Mouse (Mus musculus) heart, embryonic 12.5 days (tissue): ENCODE results near the gene Tex28. TPM values are rescaled to one million over a fixed set of nuclear protein-coding genes. Genes with fewer than 3 reads are reported as not detected.
"Not testable (repeated sequence)": the region's sequence is repeated elsewhere in the genome, so short reads cannot be mapped to it uniquely, and the experiment has no call there.

Source experiments
- ATAC-seq: fragments of 200-750 bp; cut with Nextera tagmentation; 2 replicates; pipeline ENCODE4 v1.8.0; 2017; ENCODE audit warnings: moderate TSS enrichment, moderate library complexity; ENCODE audit not compliant: insufficient number of reproducible peaks, low FRiP score
- H3K27ac ChIP-seq: fragments of 300-500 bp; sonication (generic); 2 replicates; pipeline ENCODE4 v1.5.1; 2016; ENCODE audit warnings: mild to moderate bottlenecking, moderate library complexity; ENCODE audit not compliant: poor library complexity, severe bottlenecking
- H3K27me3 ChIP-seq: fragments of 300-500 bp; sonication (generic); replicated peaks from 2 replicates; pipeline ENCODE4 v1.6.1; 2016; ENCODE audit warnings: mild to moderate bottlenecking, moderate library complexity
- H3K36me3 ChIP-seq: fragments of 300-500 bp; sonication (generic); 2 replicates; pipeline ENCODE4 v1.6.1; 2016; ENCODE audit warnings: mild to moderate bottlenecking, moderate library complexity
- H3K4me1 ChIP-seq: fragments of 300-500 bp; sonication (generic); replicated peaks from 2 replicates; pipeline ENCODE4 v1.6.1; 2016; ENCODE audit warnings: mild to moderate bottlenecking
- H3K4me2 ChIP-seq: fragments of 300-500 bp; sonication (generic); 2 replicates; pipeline ENCODE4 v1.6.1; 2016; ENCODE audit warnings: mild to moderate bottlenecking, moderate library complexity
- H3K4me3 ChIP-seq: fragments of 300-500 bp; sonication (generic); 2 replicates; pipeline ENCODE4 v1.5.1; 2016; ENCODE audit warnings: mild to moderate bottlenecking
- H3K9ac ChIP-seq: fragments of 300-500 bp; sonication (generic); 2 replicates; pipeline ENCODE4 v1.6.1; 2016; ENCODE audit warnings: mild to moderate bottlenecking, moderate library complexity
- H3K9me3 ChIP-seq: fragments of 300-500 bp; sonication (generic); replicated peaks from 2 replicates; pipeline ENCODE4 v1.6.1; 2016; ENCODE audit warnings: mild to moderate bottlenecking, moderate library complexity
- WGBS: fragments of 180-500 bp; shearing (Covaris S2); methylation state at CpG from one replicate; pipeline ENCODE4 v1.1.7; 2016; 5-methylcytosine and 5-hydroxymethylcytosine counted together
- polyA plus RNA-seq: library from polyadenylated mRNA; unstranded; fragments of >200 nt; fragmentation: Nextera tagmentation; extraction: Ambion mirVana; gene quantifications from 2 replicates; pipeline ENCODE4 v1.2.1, GENCODE M21; 2016

Gene Tex28
- polyA plus RNA-seq, result not detected in 2 replicates

GRCm38 (mm10) chrX:74167738-74168137 is at the start of gene Tex28:
Gene Tex28 (minus strand): TSS chrX:74167838.
- H3K27ac ChIP-seq, result no peak within 1 kb of the TSS
- ATAC-seq, result no peak
- no peaks in the 10 kb centered on the region for H3K4me1 ChIP-seq
- no peaks in the 10 kb centered on the region for H3K9me3 ChIP-seq
- H3K36me3 ChIP-seq, result no peaks in the 10 kb centered on the region
- no peaks in the 10 kb centered on the region for H3K27me3 ChIP-seq
- WGBS, result 85% methylated on average over 1 of the region's 1 CpGs
- no peak within 1 kb of the TSS for H3K4me3 ChIP-seq
- H3K9ac ChIP-seq, result no peak within 1 kb of the TSS
- H3K4me2 ChIP-seq, result no peak within 1 kb of the TSS

- H3K4me1 ChIP-seq, result no peaks in the 10 kb centered on the region
- H3K9ac ChIP-seq, result no peak overlapping the region
- H3K27me3 ChIP-seq, result no peaks in the 10 kb centered on the region
- no peak overlapping the region for H3K27ac ChIP-seq
- 83% methylated on average over 2 of the region's 2 CpGs for WGBS
- no peaks in the 10 kb centered on the region for H3K36me3 ChIP-seq
- H3K9me3 ChIP-seq, result no peaks in the 10 kb centered on the region
- no peak for ATAC-seq
- no peak overlapping the region for H3K4me3 ChIP-seq
- no peak overlapping the region for H3K4me2 ChIP-seq
These were observed 35.9 kb upstream of the Tex28 start for GRCm38 (mm10) chrX:74203556-74203955.

DNA sequence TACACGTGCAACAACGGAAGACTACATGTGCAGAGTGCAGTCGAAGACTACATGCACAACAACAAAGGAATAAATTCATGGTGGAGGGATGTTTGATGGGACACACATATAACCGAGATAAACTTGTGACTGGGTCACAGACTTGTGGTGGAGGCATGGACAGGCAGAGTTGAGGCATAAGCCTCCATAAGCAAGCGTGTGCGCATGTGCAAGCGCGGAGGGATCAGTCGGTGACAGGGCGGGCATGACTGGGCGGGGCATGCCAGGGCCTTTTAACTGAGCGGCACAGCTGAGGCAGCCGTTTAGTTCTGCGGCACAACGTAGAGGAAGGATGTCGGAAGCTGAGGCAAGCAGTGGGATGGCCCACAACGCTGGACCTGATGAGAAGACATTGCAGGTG is 9.3 kb upstream of the Tex28 start, which contains the start of gene Tktl1:
Gene Tktl1, plus strand, starts transcription at position 301 of the 400 bp plus-strand sequence.
- 87% methylated on average over 17 of the region's 17 CpGs for WGBS
- Histone ChIP-seq H3K9ac (no peak within 1 kb of the TSS), H3K27me3 (no peaks in the 10 kb centered on the region), H3K36me3 (no peaks in the 10 kb centered on the region), H3K4me1 (no peaks in the 10 kb centered on the region), H3K4me2 (no peak within 1 kb of the TSS), H3K9me3 (peaks cover 3% of the 10 kb centered on the region; the same call in 1 of the 2 replicates), H3K4me3 (no peak within 1 kb of the TSS), H3K27ac (no peak within 1 kb of the TSS)
- ATAC-seq, result no peak

GRCm38 (mm10) chrX:74135263-74135662 is 32.4 kb downstream of the Tex28 start, which contains the start of gene Mecp2:
Gene Mecp2 (minus strand): TSS chrX:74135363.
- H3K27ac ChIP-seq, H3K4me2 ChIP-seq, H3K4me1 ChIP-seq, H3K27me3 ChIP-seq, H3K4me3 ChIP-seq, H3K36me3 ChIP-seq, H3K9ac ChIP-seq, H3K9me3 ChIP-seq, ATAC-seq: not testable (repeated sequence)
- WGBS, result 26% methylated on average over 1 of the region's 1 CpGs

- Histone ChIP-seq H3K27ac (no peak within 1 kb of the TSS), H3K9me3 (no peaks in the 10 kb centered on the region), H3K36me3 (no peaks in the 10 kb centered on the region), H3K4me2 (no peak within 1 kb of the TSS), H3K4me3 (no peak within 1 kb of the TSS), H3K9ac (no peak within 1 kb of the TSS), H3K4me1 (no peaks in the 10 kb centered on the region), H3K27me3 (peaks cover 6% of the 10 kb centered on the region; the same call in 1 of the 2 replicates)
- no peak for ATAC-seq
These were observed 40.5 kb downstream of the Tex28 start, which contains the start of gene Opn1mw for GRCm38 (mm10) chrX:74127164-74127563. Gene Opn1mw (plus strand): TSS chrX:74127464.

- Histone ChIP-seq H3K36me3 (no peaks in the 10 kb centered on the region), H3K4me2 (no peak overlapping the region), H3K27me3 (peaks cover 6% of the 10 kb centered on the region; the same call in 1 of the 2 replicates), H3K4me1 (no peaks in the 10 kb centered on the region), H3K4me3 (no peak overlapping the region), H3K9ac (no peak overlapping the region), H3K9me3 (no peaks in the 10 kb centered on the region), H3K27ac (no peak overlapping the region)
- ATAC-seq, result no peak
- WGBS, result 51% methylated on average over 2 of the region's 2 CpGs
These were observed 42.7 kb downstream of the Tex28 start for GRCm38 (mm10) chrX:74124975-74125374.

DNA sequence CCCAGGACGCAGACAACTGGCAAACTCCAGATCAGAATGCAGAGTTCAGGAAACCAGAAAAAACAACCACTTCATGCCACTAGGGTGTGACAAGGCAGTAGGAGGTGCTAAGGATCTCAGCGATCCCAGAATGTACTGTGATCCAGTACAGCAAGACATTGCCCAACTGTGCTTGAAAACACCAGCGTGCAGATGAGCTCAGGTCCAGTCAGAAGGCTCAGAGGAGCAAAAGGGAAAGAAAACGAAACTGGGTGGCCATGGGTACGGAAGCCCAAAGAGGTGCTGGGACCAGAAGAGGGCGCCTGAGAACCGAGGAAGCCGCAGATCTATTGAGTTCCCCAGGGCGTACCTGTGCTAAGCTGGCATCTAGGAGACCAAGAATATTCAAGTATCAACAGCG is 52.1 kb downstream of the Tex28 start:
- Histone ChIP-seq H3K9ac (0 out of 2 replicates have a peak overlapping the region, but pooled peaks have one; percentile 24), H3K36me3 (no peaks in the 10 kb centered on the region), H3K4me2 (peak overlapping the region; percentile 60), H3K27me3 (no peaks in the 10 kb centered on the region), H3K9me3 (no peaks in the 10 kb centered on the region), H3K4me1 (no peaks in the 10 kb centered on the region), H3K4me3 (peak overlapping the region; percentile 31), H3K27ac (no peak overlapping the region)
- WGBS, result 21% methylated on average over 10 of the region's 10 CpGs
- ATAC-seq, result no peak

DNA sequence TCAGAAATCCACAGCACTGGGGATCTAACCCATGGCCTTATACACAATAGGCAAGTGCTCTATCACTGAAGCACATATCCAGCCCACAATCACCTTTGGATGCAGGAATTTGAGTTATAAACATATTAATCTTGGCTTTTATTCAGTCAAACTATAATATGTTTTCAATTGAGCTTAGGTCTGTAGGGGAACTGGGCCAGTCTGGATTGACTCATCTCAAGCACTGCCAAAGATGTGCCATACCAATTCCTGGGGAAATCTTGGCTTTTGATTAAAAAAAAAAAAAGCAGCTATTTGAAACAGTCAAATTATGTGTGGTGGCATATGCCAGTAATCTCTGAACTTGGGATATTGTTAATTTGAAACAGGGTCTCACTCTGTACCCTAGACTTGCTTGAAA is 53.6 kb downstream of the Tex28 start:
- Histone ChIP-seq H3K4me3 (no peak overlapping the region), H3K27me3 (no peaks in the 10 kb centered on the region), H3K9me3 (no peaks in the 10 kb centered on the region), H3K9ac (no peak overlapping the region), H3K36me3 (no peaks in the 10 kb centered on the region), H3K4me2 (no peak overlapping the region), H3K4me1 (no peaks in the 10 kb centered on the region), H3K27ac (no peak overlapping the region)
- no peak for ATAC-seq

GRCm38 (mm10) chrX:74108747-74109146 is 58.9 kb downstream of the Tex28 start:
- H3K9me3 ChIP-seq, result no peaks in the 10 kb centered on the region
- H3K4me3 ChIP-seq, result no peak overlapping the region
- no peaks in the 10 kb centered on the region for H3K36me3 ChIP-seq
- H3K27ac ChIP-seq, result no peak overlapping the region
- 28% methylated on average over 3 of the region's 3 CpGs for WGBS
- ATAC-seq, result no peak
- no peaks in the 10 kb centered on the region for H3K4me1 ChIP-seq
- no peaks in the 10 kb centered on the region for H3K27me3 ChIP-seq
- no peak overlapping the region for H3K4me2 ChIP-seq
- H3K9ac ChIP-seq, result no peak overlapping the region

- Histone ChIP-seq H3K27me3 (no peaks in the 10 kb centered on the region), H3K27ac (no peak overlapping the region), H3K4me1 (no peaks in the 10 kb centered on the region), H3K36me3 (no peaks in the 10 kb centered on the region), H3K9me3 (no peaks in the 10 kb centered on the region), H3K4me3 (no peak overlapping the region), H3K9ac (no peak overlapping the region), H3K4me2 (no peak overlapping the region)
- ATAC-seq, result no peak
- WGBS, result 42% methylated on average over 2 of the region's 2 CpGs
These were observed 61.7 kb downstream of the Tex28 start for GRCm38 (mm10) chrX:74105916-74106315.

- H3K27me3 ChIP-seq, result no peaks in the 10 kb centered on the region
- 40% methylated on average over 4 of the region's 4 CpGs for WGBS
- H3K4me2 ChIP-seq, result peak overlapping the region; percentile 38
- H3K36me3 ChIP-seq, result no peaks in the 10 kb centered on the region
- ATAC-seq, result no peak
- H3K27ac ChIP-seq, result peak overlapping the region; percentile 87
- H3K9ac ChIP-seq, result no peak overlapping the region
- H3K9me3 ChIP-seq, result no peaks in the 10 kb centered on the region
- H3K4me1 ChIP-seq, result no peaks in the 10 kb centered on the region
- H3K4me3 ChIP-seq, result no peak overlapping the region
These were observed 64.0 kb downstream of the Tex28 start for GRCm38 (mm10) chrX:74103457-74104188.
